ENCODE assay signal across 9 mouse cellular contexts in the genomic region with DNA sequence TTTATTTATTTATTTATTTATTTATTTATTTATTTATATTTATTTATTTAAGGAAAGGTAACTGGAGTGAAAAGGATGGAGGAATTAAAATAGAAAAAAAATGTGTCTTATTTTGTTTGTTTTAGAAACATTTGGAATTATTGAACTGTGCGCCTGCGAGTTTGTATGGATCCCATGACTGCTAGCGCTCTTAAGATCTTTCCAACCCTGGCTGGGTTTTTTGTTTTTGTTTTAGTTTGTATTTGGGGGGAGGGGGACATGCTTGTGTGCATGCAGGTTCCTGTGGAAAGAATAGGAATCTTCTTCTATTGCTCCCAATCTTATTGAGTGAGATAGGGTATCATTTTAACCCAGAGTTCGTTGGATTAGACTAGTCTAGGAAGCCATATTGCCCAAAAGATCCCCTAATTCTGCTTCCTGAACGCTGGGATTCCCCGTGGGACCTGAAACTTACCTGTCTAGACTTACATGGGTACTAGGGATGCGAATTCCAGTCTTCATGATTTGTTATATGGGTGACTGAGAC. TPM values are rescaled to one million over a fixed set of nuclear protein-coding genes. Genes with fewer than 3 reads are reported as not detected.
A peak's percentile ranks its signal among the peaks of the same experiment; 100 is the strongest.
DNase-seq lines count a peak whose midpoint lies in the region; ATAC-seq lines count a peak whose summit lies in the region.
"Had no signal": no experiment of that assay in that cellular context is flagged by ENCODE, and none has a peak within 500 bp of the region (broad histone marks: within the 10 kb centered on the region; RNA-seq: fewer than 3 reads in every experiment).

No protein-coding gene starts in this region.

- DNase-seq in heart, postnatal 14 days = no peak
- DNase-seq in c-Kit-negative CD71-positive TER-119-positive erythroid progenitor cells, embryonic 14.5 days (ENCODE audit: low read depth, low spot score) = peak; percentile 11
- DNase-seq in hindbrain, embryonic 11.5 days (ENCODE audit: low spot score) = peak; percentile 40
- no peak for DNase-seq in ovary, postnatal 36 days (ENCODE audit: low spot score)
- no peak for DNase-seq in layer of hippocampus, adult 9-11 months
- no peak for DNase-seq in frontal cortex, postnatal 10 days (ENCODE audit: low spot score in 2 of 2)

- no peak overlapping the region for H3K27ac ChIP-seq in heart, embryonic 11.5 days (ENCODE audit: low read depth, low read length)
- H3K27ac ChIP-seq in hindbrain, embryonic 11.5 days (ENCODE audit: low read depth, low read length) = no peak overlapping the region
- H3K27ac ChIP-seq in midbrain, embryonic 12.5 days (replicated peaks) = peak overlapping the region; percentile 92; the same call in 1 of the 2 replicates

- H3K4me3 ChIP-seq in heart, embryonic 11.5 days (ENCODE audit: low read depth, low read length) = peak overlapping the region; percentile 53
- peak overlapping the region; percentile 60 for H3K4me3 ChIP-seq in hindbrain, embryonic 11.5 days (ENCODE audit: low read depth, low read length)
- peak overlapping the region; percentile 79 for H3K4me3 ChIP-seq in midbrain, embryonic 12.5 days

- no peak for ATAC-seq in heart, embryonic 11.5 days (replicated peaks; ENCODE audit: insufficient number of reproducible peaks, low FRiP score, low TSS enrichment)
- peak; percentile 35; the same call in 1 of the 2 replicates for ATAC-seq in hindbrain, embryonic 11.5 days (ENCODE audit: low FRiP score)
- no peak for ATAC-seq in midbrain, embryonic 12.5 days (ENCODE audit: low FRiP score, low read depth)

- peaks cover 6% of the 10 kb centered on the region for H3K4me1 ChIP-seq in heart, embryonic 11.5 days (ENCODE audit: control insufficient read depth, insufficient read depth, low read length)
- H3K4me1 ChIP-seq in hindbrain, embryonic 11.5 days (replicated peaks; ENCODE audit: control insufficient read depth, insufficient read depth, low read length) = 0 out of 2 replicates have a peak, but pooled peaks cover 2% of the 10 kb centered on the region
- H3K4me1 ChIP-seq in midbrain, embryonic 12.5 days = peaks cover 7% of the 10 kb centered on the region

- H3K36me3 ChIP-seq in heart, embryonic 11.5 days (ENCODE audit: control insufficient read depth, insufficient read depth, low read length) = peaks cover 13% of the 10 kb centered on the region; the same call in 1 of the 2 replicates
- 0 out of 2 replicates have a peak, but pooled peaks cover 5% of the 10 kb centered on the region for H3K36me3 ChIP-seq in hindbrain, embryonic 11.5 days (ENCODE audit: control insufficient read depth, insufficient read depth, low read length)
- H3K36me3 ChIP-seq in midbrain, embryonic 12.5 days = peaks cover 34% of the 10 kb centered on the region

- no peaks in the 10 kb centered on the region for H3K27me3 ChIP-seq in heart, embryonic 11.5 days (ENCODE audit: control insufficient read depth, insufficient read depth, low read length)
- no peaks in the 10 kb centered on the region for H3K27me3 ChIP-seq in hindbrain, embryonic 11.5 days (ENCODE audit: control insufficient read depth, insufficient read depth, low read length)
- no peaks in the 10 kb centered on the region for H3K27me3 ChIP-seq in midbrain, embryonic 12.5 days

- 28% methylated on average over 7 of the region's 7 CpGs for WGBS in heart, embryonic 11.5 days (ENCODE audit: insufficient replicate concordance)
- WGBS in hindbrain, embryonic 11.5 days = 27% methylated on average over 7 of the region's 7 CpGs
- WGBS in midbrain, embryonic 12.5 days = 22% methylated on average over 7 of the region's 7 CpGs

- intact Hi-C loops in heart, postnatal 14 days (cut with DNase I) = no loop called here

- H3K4me2 ChIP-seq in heart, embryonic 11.5 days = peak overlapping the region; percentile 62
- H3K4me2 ChIP-seq in hindbrain, embryonic 11.5 days (replicated peaks; ENCODE audit: low read depth, low read length) = peak overlapping the region; percentile 44
- peak overlapping the region; percentile 54 for H3K4me2 ChIP-seq in midbrain, embryonic 12.5 days (replicated peaks)

- no peaks in the 10 kb centered on the region for H3K9me3 ChIP-seq in heart, embryonic 11.5 days (replicated peaks; ENCODE audit: control insufficient read depth, low read length)
- no peaks in the 10 kb centered on the region for H3K9me3 ChIP-seq in hindbrain, embryonic 11.5 days (ENCODE audit: control insufficient read depth, low read length)
- no peaks in the 10 kb centered on the region for H3K9me3 ChIP-seq in midbrain, embryonic 12.5 days

- 0 out of 2 replicates have a peak overlapping the region, but pooled peaks have one; percentile 56 for H3K9ac ChIP-seq in heart, embryonic 11.5 days (ENCODE audit: low read depth, low read length)
- H3K9ac ChIP-seq in hindbrain, embryonic 11.5 days (ENCODE audit: low read depth, low read length) = peak overlapping the region; percentile 55; the same call in 1 of the 2 replicates
- H3K9ac ChIP-seq in midbrain, embryonic 12.5 days (replicated peaks) = no peak overlapping the region

RNA-seq across cellular contexts. Expression of a gene that starts 0.3 kb away (rescaled TPM):
- polyA plus RNA-seq in heart, embryonic 11.5 days (2014; fragmentation: Nextera tagmentation; extraction: Ambion mirVana) = 22.4 and 26.1 TPM in 2 replicates
- total RNA-seq in heart, postnatal 14 days (2021) = 10 to 100 TPM in 1 of 2 experiments, 1 to 10 TPM in 1; 9.0 to 11.6 TPM
- polyA plus RNA-seq in hindbrain, embryonic 11.5 days (2014; fragmentation: Nextera tagmentation; extraction: Ambion mirVana) = 38.9 and 40.5 TPM in 2 replicates
- 40.1 and 41.7 TPM in 2 replicates for polyA plus RNA-seq in midbrain, embryonic 12.5 days (2016; fragmentation: Nextera tagmentation; extraction: Ambion mirVana)

RNA-seq across cellular contexts. Expression of a gene that starts 10.2 kb away (rescaled TPM):
- polyA plus RNA-seq in heart, embryonic 11.5 days (2014; fragmentation: Nextera tagmentation; extraction: Ambion mirVana) = 65.5 and 76.0 TPM in 2 replicates
- total RNA-seq in heart, postnatal 14 days (2021) = 10 to 100 TPM; 12.9 to 15.6 TPM
- polyA plus RNA-seq in hindbrain, embryonic 11.5 days (2014; fragmentation: Nextera tagmentation; extraction: Ambion mirVana) = 125 and 127 TPM in 2 replicates
- 116 and 120 TPM in 2 replicates for polyA plus RNA-seq in midbrain, embryonic 12.5 days (2016; fragmentation: Nextera tagmentation; extraction: Ambion mirVana)

RNA-seq across cellular contexts. Expression of a gene that starts 28.7 kb away (rescaled TPM):
- 31.8 and 38.9 TPM in 2 replicates for polyA plus RNA-seq in heart, embryonic 11.5 days (2014; fragmentation: Nextera tagmentation; extraction: Ambion mirVana)
- total RNA-seq in heart, postnatal 14 days (2021) = 10 to 100 TPM; 30.2 to 34.0 TPM
- 58.7 and 61.0 TPM in 2 replicates for polyA plus RNA-seq in hindbrain, embryonic 11.5 days (2014; fragmentation: Nextera tagmentation; extraction: Ambion mirVana)
- polyA plus RNA-seq in midbrain, embryonic 12.5 days (2016; fragmentation: Nextera tagmentation; extraction: Ambion mirVana) = 65.8 and 66.9 TPM in 2 replicates

RNA-seq across cellular contexts. Expression of a gene that starts 56.2 kb away (rescaled TPM):
- polyA plus RNA-seq in heart, embryonic 11.5 days (2014; fragmentation: Nextera tagmentation; extraction: Ambion mirVana) = not detected in 2 replicates
- not detected for total RNA-seq in heart, postnatal 14 days (2021)
- polyA plus RNA-seq in hindbrain, embryonic 11.5 days (2014; fragmentation: Nextera tagmentation; extraction: Ambion mirVana) = 0.31 and 0.37 TPM in 2 replicates
- 0.15 and 0.22 TPM in 2 replicates for polyA plus RNA-seq in midbrain, embryonic 12.5 days (2016; fragmentation: Nextera tagmentation; extraction: Ambion mirVana)
- total RNA-seq: heart, postnatal 36 days had no signal

Comparison
In these comparisons a context has a peak if more than half of its experiments do, and no peak if none do; other contexts are left out.
1. DNase-seq: peak in c-Kit-negative CD71-positive TER-119-positive erythroid progenitor cells, embryonic 14.5 days (single experiment) and hindbrain, embryonic 11.5 days (single experiment); none in heart, postnatal 14 days (0 of 2), ovary, postnatal 36 days (single experiment), layer of hippocampus, adult 9-11 months (single experiment) and frontal cortex, postnatal 10 days (0 of 2).
2. Peak in every context shown above with its lines, with median percentiles within 50 percentile points of each other: H3K4me2 ChIP-seq and H3K4me3 ChIP-seq.